Mouse (Mus musculus) lung, adult 2 months (tissue): ENCODE data around the gene Hmx1.

Source experiments
- CTCF ChIP-seq: fragments of 200-500 bp; IDR thresholded peaks from 2 replicates; pipeline ENCODE4 v1.5.1; 2011; ENCODE audit warnings: mild to moderate bottlenecking, low read length, control low read depth; ENCODE audit not compliant: insufficient read depth
- POLR2A ChIP-seq: fragments of 200-500 bp; IDR thresholded peaks from 2 replicates; pipeline ENCODE4 v1.6.1; 2011; ENCODE audit warnings: low read depth, mild to moderate bottlenecking, control low read depth, low read length, borderline replicate concordance; ENCODE audit errors: extremely low read depth

DNA sequence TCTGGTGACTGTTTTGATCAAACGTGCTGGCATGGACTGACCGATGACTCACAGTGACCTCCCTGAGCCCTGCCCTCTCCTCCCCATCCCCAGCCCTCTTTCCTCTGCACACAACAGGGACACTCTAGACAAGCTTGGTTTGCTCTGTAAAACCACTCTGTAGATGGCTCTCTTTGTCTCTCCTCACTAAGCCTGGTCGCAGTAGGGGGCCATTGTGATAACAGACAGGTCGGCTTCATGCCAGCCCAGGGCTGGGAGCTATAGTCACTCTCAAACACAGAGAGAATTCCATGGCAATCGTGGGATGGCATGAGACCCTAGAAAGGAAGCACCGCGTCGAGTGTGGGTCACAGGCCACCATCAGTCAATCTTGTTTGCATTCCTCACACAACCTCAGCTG lies 51.6 kb downstream of the Hmx1 start:
- no peak for TF ChIP-seq POLR2A
- no peak for TF ChIP-seq CTCF
